Mouse (Mus musculus) bone marrow macrophage, adult 2 months (primary cell): ENCODE measurements around the gene Mxi1.

Source experiments
- CTCF ChIP-seq: IDR thresholded peaks from 2 replicates; pipeline ENCODE4 v1.5.1; 2012; ENCODE audit warnings: low read depth, mild to moderate bottlenecking, low read length, moderate library complexity
- POLR2A ChIP-seq: IDR thresholded peaks from 2 replicates; pipeline ENCODE4 v1.6.1; 2012; ENCODE audit warnings: mild to moderate bottlenecking, low read depth, low read length, borderline replicate concordance

GRCm38 (mm10) chr19:53371666-53372065 is 61.3 kb downstream of the Mxi1 start, which contains the start of gene Gm10197:
- TF ChIP-seq CTCF: no peak
- TF ChIP-seq POLR2A: no peak
